Mouse (Mus musculus) lung, postnatal 0 days (tissue): ENCODE results near the gene Hmgcs1. TPM values are rescaled to one million over a fixed set of nuclear protein-coding genes. Genes with fewer than 3 reads are reported as not detected.

Source experiments
- ATAC-seq: fragments of 200-750 bp; cut with Nextera tagmentation; 2 replicates; pipeline ENCODE4 v1.8.0; 2017; ENCODE audit warnings: moderate library complexity
- DNase-seq: peaks from one replicate; pipeline ENCODE4 v3.0.0-alpha.2; 2016; ENCODE audit warnings: low spot score
- H3K27ac ChIP-seq: fragments of 300-500 bp; sonication (generic); 2 replicates; pipeline ENCODE4 v1.5.1; 2014; ENCODE audit warnings: antibody characterized with exemption, mild to moderate bottlenecking, low read length, mixed read lengths
- H3K27me3 ChIP-seq: fragments of 300-500 bp; sonication (generic); replicated peaks from 2 replicates; pipeline ENCODE4 v1.6.1; 2014; ENCODE audit warnings: low read length, mixed read lengths; ENCODE audit not compliant: insufficient read depth
- H3K36me3 ChIP-seq: fragments of 300-500 bp; sonication (generic); 2 replicates; pipeline ENCODE4 v1.6.1; 2014; ENCODE audit warnings: low read length, mixed read lengths; ENCODE audit not compliant: insufficient read depth
- H3K4me1 ChIP-seq: fragments of 300-500 bp; sonication (generic); 2 replicates; pipeline ENCODE4 v1.6.1; 2014; ENCODE audit warnings: antibody characterized with exemption, low read depth, low read length, mixed read lengths; ENCODE audit not compliant: insufficient read depth
- H3K4me2 ChIP-seq: fragments of 300-500 bp; sonication (generic); replicated peaks from 2 replicates; pipeline ENCODE4 v1.6.1; 2014; ENCODE audit warnings: low read depth, mild to moderate bottlenecking, low read length, moderate library complexity, mixed read lengths
- H3K4me3 ChIP-seq: fragments of 300-500 bp; sonication (generic); 2 replicates; pipeline ENCODE4 v1.5.1; 2014; ENCODE audit warnings: low read depth, low read length
- H3K9ac ChIP-seq: fragments of 300-500 bp; sonication (generic); replicated peaks from 2 replicates; pipeline ENCODE4 v1.6.1; 2014; ENCODE audit warnings: low read depth, mild to moderate bottlenecking
- H3K9me3 ChIP-seq: fragments of 300-500 bp; sonication (generic); 2 replicates; pipeline ENCODE4 v1.6.1; 2016; ENCODE audit warnings: low read length, mixed read lengths
- CTCF ChIP-seq: IDR thresholded peaks from 2 replicates; pipeline ENCODE4 v1.5.1; 2016; ENCODE audit warnings: antibody characterized with exemption, mild to moderate bottlenecking
- EP300 ChIP-seq: IDR thresholded peaks from 2 replicates; pipeline ENCODE4 v1.6.1; 2016; ENCODE audit warnings: antibody characterized with exemption, mild to moderate bottlenecking, control low read depth
- WGBS: fragments of 180-500 bp; shearing (Covaris S2); extraction: QIAGEN DNeasy Blood & Tissue Kit; methylation state at CpG from one replicate; pipeline ENCODE4 v1.1.7; 2014; 5-methylcytosine and 5-hydroxymethylcytosine counted together
- polyA plus RNA-seq: library from polyadenylated mRNA; unstranded; fragments of >200 nt; fragmentation: Nextera tagmentation; extraction: Ambion mirVana; gene quantifications from 2 replicates; pipeline ENCODE4 v1.2.1, GENCODE M21; 2015

Gene Hmgcs1
- 95.4 and 118 TPM in 2 replicates for polyA plus RNA-seq

GRCm38 (mm10) chr13:119690039-119690728, at the start of gene Hmgcs1:
TSS of gene Hmgcs1 (plus strand) at chr13:119690379.
- WGBS: under 1% methylated on average over 44 of the region's 59 CpGs
- peak; percentile 94 for TF ChIP-seq EP300
- TF ChIP-seq CTCF: no peak
- H3K27me3 ChIP-seq: no peaks in the 10 kb centered on the region
- ATAC-seq: peak; percentile 99
- H3K4me2 ChIP-seq: peak within 1 kb of the TSS; percentile 82
- peak within 1 kb of the TSS; percentile 92 for H3K27ac ChIP-seq
- H3K36me3 ChIP-seq: no peaks in the 10 kb centered on the region
- no peaks in the 10 kb centered on the region for H3K9me3 ChIP-seq
- DNase-seq: peak; percentile 100
- H3K4me1 ChIP-seq: peaks cover 5% of the 10 kb centered on the region; the same call in 1 of the 2 replicates
- H3K9ac ChIP-seq: peak within 1 kb of the TSS; percentile 70
- H3K4me3 ChIP-seq: peak within 1 kb of the TSS; percentile 96

GRCm38 (mm10) chr13:119640504-119640903, 49.7 kb upstream of the Hmgcs1 start:
- ATAC-seq: no peak
- WGBS: 36% methylated on average over 4 of the region's 4 CpGs

GRCm38 (mm10) chr13:119641145-119641544, 49.0 kb upstream of the Hmgcs1 start:
- TF ChIP-seq CTCF: no peak
- TF ChIP-seq EP300: no peak
- Histone ChIP-seq H3K27ac (no peak overlapping the region), H3K4me3 (no peak overlapping the region), H3K9me3 (no peaks in the 10 kb centered on the region), H3K4me2 (no peak overlapping the region), H3K27me3 (no peaks in the 10 kb centered on the region), H3K4me1 (no peaks in the 10 kb centered on the region), H3K36me3 (no peaks in the 10 kb centered on the region), H3K9ac (no peak overlapping the region)
- ATAC-seq (no peak), DNase-seq (no peak)
- WGBS: 63% methylated on average over 7 of the region's 7 CpGs

More at GRCm38 (mm10) chr13:119640504-119640903, 49.7 kb upstream of the Hmgcs1 start:
- Histone ChIP-seq H3K36me3 (no peaks in the 10 kb centered on the region), H3K9me3 (no peaks in the 10 kb centered on the region), H3K4me1 (no peaks in the 10 kb centered on the region), H3K9ac (no peak overlapping the region), H3K27me3 (no peaks in the 10 kb centered on the region), H3K4me2 (no peak overlapping the region), H3K4me3 (no peak overlapping the region), H3K27ac (no peak overlapping the region)
- peak; percentile 67 for DNase-seq
- TF ChIP-seq CTCF: peak; percentile 73
- TF ChIP-seq EP300: no peak

GRCm38 (mm10) chr13:119644769-119645168, 45.4 kb upstream of the Hmgcs1 start:
- H3K9me3 ChIP-seq: no peaks in the 10 kb centered on the region
- no peaks in the 10 kb centered on the region for H3K4me1 ChIP-seq
- DNase-seq: no peak
- H3K9ac ChIP-seq: no peak overlapping the region
- ATAC-seq: no peak
- no peaks in the 10 kb centered on the region for H3K27me3 ChIP-seq
- 65% methylated on average over 5 of the region's 5 CpGs for WGBS
- H3K4me2 ChIP-seq: no peak overlapping the region
- no peak overlapping the region for H3K27ac ChIP-seq
- no peak for TF ChIP-seq EP300
- no peaks in the 10 kb centered on the region for H3K36me3 ChIP-seq
- no peak overlapping the region for H3K4me3 ChIP-seq

- Histone ChIP-seq H3K4me1 (no peaks in the 10 kb centered on the region), H3K9ac (no peak overlapping the region), H3K27me3 (no peaks in the 10 kb centered on the region), H3K9me3 (no peaks in the 10 kb centered on the region), H3K36me3 (no peaks in the 10 kb centered on the region), H3K4me3 (no peak overlapping the region), H3K27ac (no peak overlapping the region), H3K4me2 (no peak overlapping the region)
- no peak for TF ChIP-seq EP300
- TF ChIP-seq CTCF: no peak
- ATAC-seq: no peak
- DNase-seq: no peak
- WGBS: 98% methylated on average over 1 of the region's 1 CpGs
Measured at GRCm38 (mm10) chr13:119646511-119646910, 43.7 kb upstream of the Hmgcs1 start.

GRCm38 (mm10) chr13:119648891-119649698, 41.1 kb upstream of the Hmgcs1 start:
- Histone ChIP-seq H3K27me3 (no peaks in the 10 kb centered on the region), H3K4me1 (no peaks in the 10 kb centered on the region), H3K4me3 (no peak overlapping the region), H3K36me3 (no peaks in the 10 kb centered on the region), H3K27ac (no peak overlapping the region), H3K9ac (no peak overlapping the region), H3K4me2 (no peak overlapping the region), H3K9me3 (no peaks in the 10 kb centered on the region)
- no peak for TF ChIP-seq EP300
- no peak for TF ChIP-seq CTCF
- ATAC-seq (no peak), DNase-seq (no peak)
- WGBS: 64% methylated on average over 15 of the region's 15 CpGs
